8 mouse cellular contexts compared by ENCODE assay signal in genomic region chr12:107889841-107890240, GRCm38 (mm10).
DNase-seq lines count a peak whose midpoint lies in the region; ATAC-seq lines count a peak whose summit lies in the region.
"Had no signal": no experiment of that assay in that cellular context is flagged by ENCODE, and none has a peak within 500 bp of the region (broad histone marks: within the 10 kb centered on the region; RNA-seq: fewer than 3 reads in every experiment).

No protein-coding gene starts in this region.

- no peaks in the 10 kb centered on the region for H3K27me3 ChIP-seq in kidney, embryonic 15.5 days
- no peaks in the 10 kb centered on the region for H3K27me3 ChIP-seq in embryonic facial prominence, embryonic 11.5 days (ENCODE audit: control insufficient read depth, insufficient read depth, low read length)
- 0 out of 2 replicates have a peak, but pooled peaks cover 7% of the 10 kb centered on the region for H3K27me3 ChIP-seq in limb, embryonic 13.5 days

- H3K4me1 ChIP-seq in kidney, embryonic 15.5 days, result peaks cover 12% of the 10 kb centered on the region
- peaks cover 9% of the 10 kb centered on the region; the same call in 1 of the 2 replicates for H3K4me1 ChIP-seq in embryonic facial prominence, embryonic 11.5 days (ENCODE audit: control insufficient read depth, insufficient read depth, low read length)
- H3K4me1 ChIP-seq in limb, embryonic 13.5 days, result peaks cover 45% of the 10 kb centered on the region

- H3K4me3 ChIP-seq in kidney, embryonic 15.5 days (replicated peaks), result no peak overlapping the region
- H3K4me3 ChIP-seq in embryonic facial prominence, embryonic 11.5 days (ENCODE audit: low read depth, low read length), result no peak overlapping the region
- no peak overlapping the region; the same call in 1 of the 2 replicates for H3K4me3 ChIP-seq in limb, embryonic 13.5 days

- 39% methylated on average over 10 of the region's 10 CpGs for WGBS in kidney, embryonic 15.5 days
- whole genome bisulfite sequencing in embryonic facial prominence, embryonic 11.5 days, result 22% methylated on average over 10 of the region's 10 CpGs
- 22% methylated on average over 10 of the region's 10 CpGs for WGBS in limb, embryonic 13.5 days

- no peak for DNase-seq in kidney, adult 9 months
- DNase-seq in R1 (ENCODE audit: low read depth, low spot score), result peak; percentile 6
- peak; percentile 67 for DNase-seq in embryonic facial prominence, embryonic 11.5 days (ENCODE audit: low spot score)
- DNase-seq in frontal cortex, postnatal 14 days (ENCODE audit: low spot score in 2 of 2), result no peak

- peak; percentile 61 for ATAC-seq in kidney, embryonic 15.5 days (replicated peaks; ENCODE audit: low FRiP score)
- peak; percentile 72 for ATAC-seq in embryonic facial prominence, embryonic 11.5 days (replicated peaks; ENCODE audit: insufficient number of reproducible peaks, low FRiP score, low TSS enrichment, low read depth)
- peak; percentile 74 for ATAC-seq in limb, embryonic 13.5 days (ENCODE audit: low FRiP score, low read depth)
- no peak for ATAC-seq in megakaryocyte-erythroid progenitor cell, adult 5-6 weeks (replicated peaks; ENCODE audit: low FRiP score, low TSS enrichment, poor library complexity, severe bottlenecking)

- H3K36me3 ChIP-seq in kidney, embryonic 15.5 days, result no peaks in the 10 kb centered on the region
- H3K36me3 ChIP-seq in embryonic facial prominence, embryonic 11.5 days (replicated peaks; ENCODE audit: control insufficient read depth, insufficient read depth, low read depth, low read length), result no peaks in the 10 kb centered on the region
- no peaks in the 10 kb centered on the region for H3K36me3 ChIP-seq in limb, embryonic 13.5 days

- H3K4me2 ChIP-seq in kidney, embryonic 15.5 days, result no peak overlapping the region
- no peak overlapping the region for H3K4me2 ChIP-seq in embryonic facial prominence, embryonic 11.5 days (ENCODE audit: low read depth, low read length)
- H3K4me2 ChIP-seq in limb, embryonic 13.5 days (replicated peaks), result no peak overlapping the region

- H3K9me3 ChIP-seq in kidney, embryonic 15.5 days (replicated peaks), result no peaks in the 10 kb centered on the region
- no peaks in the 10 kb centered on the region for H3K9me3 ChIP-seq in embryonic facial prominence, embryonic 11.5 days (replicated peaks; ENCODE audit: control insufficient read depth, low read length)
- H3K9me3 ChIP-seq in limb, embryonic 13.5 days, result no peaks in the 10 kb centered on the region

- H3K27ac ChIP-seq in kidney, embryonic 15.5 days, result no peak overlapping the region
- H3K27ac ChIP-seq in embryonic facial prominence, embryonic 11.5 days (replicated peaks; ENCODE audit: low read depth, low read length), result peak overlapping the region; percentile 44
- H3K27ac ChIP-seq in limb, embryonic 13.5 days, result peak overlapping the region; percentile 15; the same call in 1 of the 2 replicates
- H3K27ac ChIP-seq: liver, embryonic 14.5 days had no signal

- H3K9ac ChIP-seq in kidney, embryonic 15.5 days, result no peak overlapping the region
- H3K9ac ChIP-seq in embryonic facial prominence, embryonic 11.5 days (replicated peaks; ENCODE audit: low read length), result 0 out of 2 replicates have a peak overlapping the region, but pooled peaks have one; percentile 7
- no peak overlapping the region for H3K9ac ChIP-seq in limb, embryonic 13.5 days
- H3K9ac ChIP-seq: liver, embryonic 14.5 days had no signal

Comparison
In these comparisons a context has a peak if more than half of its experiments do, and no peak if none do; other contexts are left out.
1. DNase-seq: peak in R1 (single experiment) and embryonic facial prominence, embryonic 11.5 days (single experiment); none in kidney, adult 9 months (single experiment) and frontal cortex, postnatal 14 days (0 of 2).